Mouse (Mus musculus) midbrain, embryonic 10.5 days (tissue): ENCODE data around the gene Nol9. TPM values are rescaled to one million over a fixed set of nuclear protein-coding genes. Genes with fewer than 3 reads are reported as not detected.

Experiments used
- DNase-seq: peaks from one replicate; pipeline ENCODE4 v3.0.0-alpha.2; 2017; ENCODE audit warnings: low spot score
- H3K27ac ChIP-seq: fragments of 300-500 bp; sonication (generic); replicated peaks from 2 replicates; pipeline ENCODE4 v1.5.1; 2016; ENCODE audit warnings: mild to moderate bottlenecking
- H3K27me3 ChIP-seq: fragments of 300-500 bp; sonication (generic); 2 replicates; pipeline ENCODE4 v1.6.1; 2016; ENCODE audit warnings: low read depth, mild to moderate bottlenecking; ENCODE audit not compliant: poor library complexity, severe bottlenecking
- H3K36me3 ChIP-seq: fragments of 300-500 bp; sonication (generic); 2 replicates; pipeline ENCODE4 v1.6.1; 2016; ENCODE audit warnings: mild to moderate bottlenecking, moderate library complexity
- H3K4me1 ChIP-seq: fragments of 300-500 bp; sonication (generic); 2 replicates; pipeline ENCODE4 v1.6.1; 2016
- H3K4me3 ChIP-seq: fragments of 300-500 bp; sonication (generic); 2 replicates; pipeline ENCODE4 v1.5.1; 2016; ENCODE audit warnings: mild to moderate bottlenecking, moderate library complexity
- H3K9me3 ChIP-seq: fragments of 300-500 bp; sonication (generic); replicated peaks from 2 replicates; pipeline ENCODE4 v1.6.1; 2016; ENCODE audit warnings: mild to moderate bottlenecking
- WGBS: fragments of 180-500 bp; shearing (Covaris S2); methylation state at CpG from one replicate; pipeline ENCODE4 v1.1.7; 2016; 5-methylcytosine and 5-hydroxymethylcytosine counted together
- polyA plus RNA-seq: library from polyadenylated mRNA; unstranded; fragments of >200 nt; fragmentation: Nextera tagmentation; extraction: Ambion mirVana; gene quantifications from 2 replicates; pipeline ENCODE4 v1.2.1, GENCODE M21; 2016

Nol9 gene
- polyA plus RNA-seq, 1 experiment from 2014 or later = 35.7 TPM

- no peak for DNase-seq
- H3K27me3 ChIP-seq = peaks cover 43% of the 10 kb centered on the region
- H3K27ac ChIP-seq = no peak overlapping the region
- 48% methylated on average over 8 of the region's 8 CpGs for WGBS
- H3K36me3 ChIP-seq = no peaks in the 10 kb centered on the region
- H3K4me1 ChIP-seq = peaks cover 35% of the 10 kb centered on the region
- H3K9me3 ChIP-seq = 0 out of 2 replicates have a peak, but pooled peaks cover 3% of the 10 kb centered on the region
- H3K4me3 ChIP-seq = peak overlapping the region; percentile 84; the same call in 1 of the 2 replicates
These were observed 49.5 kb downstream of the Nol9 start for GRCm38 (mm10) chr4:152088556-152089120.

GRCm38 (mm10) chr4:152090191-152090590 lies 51.1 kb downstream of the Nol9 start:
- no peak for DNase-seq
- peaks cover 29% of the 10 kb centered on the region for H3K27me3 ChIP-seq
- 0 out of 2 replicates have a peak, but pooled peaks cover 3% of the 10 kb centered on the region for H3K9me3 ChIP-seq
- no peak overlapping the region for H3K27ac ChIP-seq
- peaks cover 31% of the 10 kb centered on the region for H3K4me1 ChIP-seq
- no peak overlapping the region for H3K4me3 ChIP-seq
- 85% methylated on average over 9 of the region's 9 CpGs for whole genome bisulfite sequencing
- no peaks in the 10 kb centered on the region for H3K36me3 ChIP-seq

GRCm38 (mm10) chr4:152092751-152093293 lies 53.7 kb downstream of the Nol9 start:
- Histone ChIP-seq H3K9me3 (no peaks in the 10 kb centered on the region), H3K4me3 (no peak overlapping the region), H3K27ac (peak overlapping the region; percentile 49), H3K27me3 (peaks cover 28% of the 10 kb centered on the region), H3K4me1 (peaks cover 35% of the 10 kb centered on the region), H3K36me3 (no peaks in the 10 kb centered on the region)
- 76% methylated on average over 8 of the region's 8 CpGs for WGBS
- no peak for DNase-seq

GRCm38 (mm10) chr4:152094233-152094632 lies 55.1 kb downstream of the Nol9 start:
- 93% methylated on average over 12 of the region's 12 CpGs for WGBS
- no peaks in the 10 kb centered on the region for H3K36me3 ChIP-seq
- peaks cover 32% of the 10 kb centered on the region for H3K4me1 ChIP-seq
- H3K27me3 ChIP-seq = peaks cover 21% of the 10 kb centered on the region
- H3K9me3 ChIP-seq = no peaks in the 10 kb centered on the region
- DNase-seq = no peak
- H3K4me3 ChIP-seq = no peak overlapping the region
- no peak overlapping the region for H3K27ac ChIP-seq

- WGBS = 13% methylated on average over 27 of the region's 27 CpGs
- Histone ChIP-seq H3K27ac (peak overlapping the region; percentile 59), H3K9me3 (no peaks in the 10 kb centered on the region), H3K4me1 (peaks cover 32% of the 10 kb centered on the region), H3K27me3 (peaks cover 21% of the 10 kb centered on the region), H3K36me3 (no peaks in the 10 kb centered on the region), H3K4me3 (peak overlapping the region; percentile 36)
- peak; percentile 75 for DNase-seq
These were observed 57.1 kb downstream of the Nol9 start for GRCm38 (mm10) chr4:152095937-152096910.

GRCm38 (mm10) chr4:152096927-152097326 lies 57.8 kb downstream of the Nol9 start:
- H3K9me3 ChIP-seq = no peaks in the 10 kb centered on the region
- H3K27me3 ChIP-seq = peaks cover 21% of the 10 kb centered on the region
- WGBS = 50% methylated on average over 6 of the region's 6 CpGs
- peaks cover 32% of the 10 kb centered on the region for H3K4me1 ChIP-seq
- peak overlapping the region; percentile 36 for H3K4me3 ChIP-seq
- DNase-seq = no peak
- H3K36me3 ChIP-seq = peaks cover 2% of the 10 kb centered on the region; the same call in 1 of the 2 replicates
- peak overlapping the region; percentile 59 for H3K27ac ChIP-seq

- H3K4me3 ChIP-seq = no peak overlapping the region
- H3K27ac ChIP-seq = 0 out of 2 replicates have a peak overlapping the region, but pooled peaks have one; percentile 7
These were observed 59.0 kb downstream of the Nol9 start for GRCm38 (mm10) chr4:152097911-152098799.

GRCm38 (mm10) chr4:152100541-152100940 lies 61.4 kb downstream of the Nol9 start:
- no peak overlapping the region for H3K4me3 ChIP-seq
- 83% methylated on average over 11 of the region's 11 CpGs for WGBS
- H3K9me3 ChIP-seq = no peaks in the 10 kb centered on the region
- H3K36me3 ChIP-seq = peaks cover 28% of the 10 kb centered on the region
- no peak overlapping the region for H3K27ac ChIP-seq
- H3K4me1 ChIP-seq = peaks cover 26% of the 10 kb centered on the region
- H3K27me3 ChIP-seq = peaks cover 21% of the 10 kb centered on the region
- DNase-seq = no peak

More at GRCm38 (mm10) chr4:152097911-152098799, 59.0 kb downstream of the Nol9 start:
- 24% methylated on average over 11 of the region's 11 CpGs for WGBS
- H3K9me3 ChIP-seq = no peaks in the 10 kb centered on the region
- DNase-seq = no peak
- peaks cover 26% of the 10 kb centered on the region for H3K4me1 ChIP-seq
- H3K27me3 ChIP-seq = peaks cover 21% of the 10 kb centered on the region
- H3K36me3 ChIP-seq = peaks cover 13% of the 10 kb centered on the region

- WGBS = 77% methylated on average over 7 of the region's 7 CpGs
- H3K4me1 ChIP-seq = peaks cover 27% of the 10 kb centered on the region
- H3K27ac ChIP-seq = no peak overlapping the region
These were observed 62.0 kb downstream of the Nol9 start for GRCm38 (mm10) chr4:152101081-152101653.

GRCm38 (mm10) chr4:152101921-152102320 lies 62.8 kb downstream of the Nol9 start:
- peaks cover 20% of the 10 kb centered on the region for H3K4me1 ChIP-seq

More at GRCm38 (mm10) chr4:152101081-152101653, 62.0 kb downstream of the Nol9 start:
- peaks cover 32% of the 10 kb centered on the region for H3K36me3 ChIP-seq
- no peak for DNase-seq
- H3K27me3 ChIP-seq = peaks cover 22% of the 10 kb centered on the region
- no peak overlapping the region for H3K4me3 ChIP-seq
- no peaks in the 10 kb centered on the region for H3K9me3 ChIP-seq

GRCm38 (mm10) chr4:152103025-152103424 lies 63.9 kb downstream of the Nol9 start:
- WGBS = 34% methylated on average over 7 of the region's 7 CpGs
- H3K9me3 ChIP-seq = no peaks in the 10 kb centered on the region
- H3K36me3 ChIP-seq = peaks cover 41% of the 10 kb centered on the region
- H3K4me3 ChIP-seq = no peak overlapping the region
- H3K27ac ChIP-seq = no peak overlapping the region
- peaks cover 27% of the 10 kb centered on the region for H3K27me3 ChIP-seq
- peak; percentile 75 for DNase-seq
- H3K4me1 ChIP-seq = peaks cover 21% of the 10 kb centered on the region

More at GRCm38 (mm10) chr4:152101921-152102320, 62.8 kb downstream of the Nol9 start:
- Histone ChIP-seq H3K27ac (no peak overlapping the region), H3K4me3 (no peak overlapping the region), H3K9me3 (no peaks in the 10 kb centered on the region), H3K36me3 (peaks cover 38% of the 10 kb centered on the region), H3K27me3 (peaks cover 22% of the 10 kb centered on the region)
- no peak for DNase-seq
- WGBS = 95% methylated on average over 16 of the region's 16 CpGs
